Mouse (Mus musculus) urinary bladder, adult 2 months (tissue): ENCODE measurements around the gene Commd1. TPM values are rescaled to one million over a fixed set of nuclear protein-coding genes. Genes with fewer than 3 reads are reported as not detected.
A peak's percentile ranks its signal among the peaks of the same experiment; 100 is the strongest.

Experiments used
- DNase-seq: peaks from one replicate; pipeline ENCODE4 v3.0.0; 2022; ENCODE audit warnings: low spot score
- polyA plus RNA-seq: library from polyadenylated mRNA; depleted of rRNA; stranded (reverse); fragments of >200 nt; gene quantifications from 2 replicates; pipeline ENCODE4 v1.2.3, GENCODE M21; 2012

The Commd1 gene
- polyA plus RNA-seq, 1 experiment: 79.7 TPM

- DNase-seq: no peak
Measured at GRCm38 (mm10) chr11:22989786-22990185, 7.6 kb upstream of the Commd1 start.

GRCm38 (mm10) chr11:22987357-22987756 lies 5.2 kb upstream of the Commd1 start:
- DNase-seq: no peak

GRCm38 (mm10) chr11:22985510-22985909 lies 3.3 kb upstream of the Commd1 start:
- DNase-seq: no peak

GRCm38 (mm10) chr11:22982846-22983245 lies 664 bp upstream of the Commd1 start:
- no peak for DNase-seq

GRCm38 (mm10) chr11:22981543-22981950 lies 635 bp downstream of the Commd1 start:
- DNase-seq: no peak

GRCm38 (mm10) chr11:22981041-22981440 lies 1.1 kb downstream of the Commd1 start:
- DNase-seq: no peak

GRCm38 (mm10) chr11:22979221-22979620 lies 3.0 kb downstream of the Commd1 start:
- DNase-seq: no peak

GRCm38 (mm10) chr11:22978711-22979110 lies 3.5 kb downstream of the Commd1 start:
- DNase-seq: no peak

- no peak for DNase-seq
Measured at GRCm38 (mm10) chr11:22978215-22978614, 4.0 kb downstream of the Commd1 start.

- no peak for DNase-seq
Measured at GRCm38 (mm10) chr11:22973599-22973998, 8.6 kb downstream of the Commd1 start.

GRCm38 (mm10) chr11:22972746-22973526 lies 9.2 kb downstream of the Commd1 start:
- peak; percentile 68 for DNase-seq

GRCm38 (mm10) chr11:22971835-22972709 lies 10.1 kb downstream of the Commd1 start, which contains the start of gene Zrsr1:
TSS of gene Zrsr1 (plus strand) at chr11:22972005.
- peak; percentile 48 for DNase-seq

GRCm38 (mm10) chr11:22970546-22970945 lies 11.6 kb downstream of the Commd1 start:
- no peak for DNase-seq

- no peak for DNase-seq
Measured at GRCm38 (mm10) chr11:22969486-22969885, 12.7 kb downstream of the Commd1 start.

GRCm38 (mm10) chr11:22965503-22965902 lies 16.7 kb downstream of the Commd1 start:
- no peak for DNase-seq

GRCm38 (mm10) chr11:22964401-22964800 lies 17.8 kb downstream of the Commd1 start:
- no peak for DNase-seq

- no peak for DNase-seq
Measured at GRCm38 (mm10) chr11:22962101-22962500, 20.1 kb downstream of the Commd1 start.

GRCm38 (mm10) chr11:22957791-22958374 lies 24.3 kb downstream of the Commd1 start:
- DNase-seq: no peak

GRCm38 (mm10) chr11:22956830-22957229 lies 25.4 kb downstream of the Commd1 start:
- DNase-seq: peak; percentile 54

- DNase-seq: no peak
Measured at GRCm38 (mm10) chr11:22956346-22956745, 25.8 kb downstream of the Commd1 start.

- no peak for DNase-seq
Measured at GRCm38 (mm10) chr11:22952668-22953067, 29.5 kb downstream of the Commd1 start.

- no peak for DNase-seq
Measured at GRCm38 (mm10) chr11:22950131-22950530, 32.1 kb downstream of the Commd1 start.
